Comparison of ENCODE assay signal across 8 mouse cellular contexts in the genomic region with DNA sequence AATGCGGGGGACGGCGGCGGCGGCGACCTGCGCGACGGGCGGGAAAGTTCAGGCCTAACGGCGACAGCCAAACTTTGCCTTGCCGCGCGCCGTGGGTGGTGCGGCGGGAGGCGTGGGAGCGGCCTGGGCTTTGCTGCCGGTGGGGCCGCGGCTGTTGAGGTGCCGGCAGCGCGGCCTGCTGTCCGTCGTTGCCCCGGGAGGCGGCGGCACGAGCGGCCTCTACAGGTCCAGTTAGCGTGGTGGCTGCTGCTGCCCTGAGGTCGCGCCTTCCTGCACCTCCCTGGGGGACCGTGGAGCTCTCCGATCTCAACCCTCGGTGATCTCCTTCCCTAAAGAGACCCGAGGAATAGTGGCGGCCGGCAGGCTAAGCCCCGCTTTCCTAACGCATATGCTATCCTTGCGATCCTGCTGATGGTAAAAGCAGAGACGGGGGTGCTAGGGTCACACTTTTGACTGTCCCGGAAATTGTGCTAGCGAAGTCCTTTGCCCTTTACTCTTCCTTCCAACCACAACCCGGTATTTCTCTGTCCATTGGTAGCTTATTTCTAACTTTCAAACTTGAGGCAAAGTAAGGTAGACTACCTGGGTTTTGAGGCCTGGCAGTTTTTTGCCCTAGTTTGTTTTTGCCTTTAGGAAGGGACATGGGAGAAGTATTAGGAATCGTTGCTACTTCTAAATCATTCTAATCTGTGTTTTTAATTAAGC. TPM values are rescaled to one million over a fixed set of nuclear protein-coding genes. Genes with fewer than 3 reads are reported as not detected.
DNase-seq lines count a peak whose midpoint lies in the region; ATAC-seq and TF ChIP-seq lines count a peak whose summit lies in the region.

No protein-coding gene starts in this region.

- intact Hi-C loops in heart, postnatal 25 days (cut with DNase I), result loop anchor here (10.0 kb wide), 4 partner anchors 119 to 869 kb away; a partner anchor contains a TSS

- peak overlapping the region; percentile 80 for H3K4me3 ChIP-seq in forebrain, postnatal 0 days (ENCODE audit: low read depth, low read length)
- peak overlapping the region; percentile 98 for H3K4me3 ChIP-seq in intestine, embryonic 15.5 days (replicated peaks)
- H3K4me3 ChIP-seq in liver, embryonic 16.5 days (ENCODE audit: low read depth, low read length), result peak overlapping the region; percentile 98

- H3K27me3 ChIP-seq in forebrain, postnatal 0 days (ENCODE audit: insufficient read depth, low read length), result no peaks in the 10 kb centered on the region
- H3K27me3 ChIP-seq in intestine, embryonic 15.5 days (replicated peaks), result no peaks in the 10 kb centered on the region
- H3K27me3 ChIP-seq in liver, embryonic 16.5 days (ENCODE audit: control insufficient read depth, insufficient read depth, low read depth, low read length), result no peaks in the 10 kb centered on the region

- WGBS in forebrain, postnatal 0 days, result 3% methylated on average over 50 of the region's 50 CpGs
- under 1% methylated on average over 50 of the region's 50 CpGs for WGBS in intestine, embryonic 15.5 days
- under 1% methylated on average over 47 of the region's 50 CpGs for WGBS in liver, embryonic 16.5 days (ENCODE audit: insufficient replicate concordance)

- peaks cover 12% of the 10 kb centered on the region for H3K4me1 ChIP-seq in forebrain, postnatal 0 days (ENCODE audit: insufficient read depth)
- H3K4me1 ChIP-seq in intestine, embryonic 15.5 days (replicated peaks), result peaks cover 6% of the 10 kb centered on the region; the same call in 1 of the 2 replicates
- peaks cover 22% of the 10 kb centered on the region for H3K4me1 ChIP-seq in liver, embryonic 16.5 days (ENCODE audit: control insufficient read depth, low read depth, low read length)

- peak overlapping the region; percentile 72 for H3K4me2 ChIP-seq in forebrain, postnatal 0 days (ENCODE audit: low read depth)
- H3K4me2 ChIP-seq in intestine, embryonic 15.5 days (replicated peaks), result peak overlapping the region; percentile 75
- H3K4me2 ChIP-seq in liver, embryonic 16.5 days (ENCODE audit: low read depth, low read length), result peak overlapping the region; percentile 91

- peak; percentile 19 for ATAC-seq in forebrain, postnatal 0 days
- ATAC-seq in intestine, embryonic 15.5 days, result peak; percentile 61
- ATAC-seq in liver, embryonic 16.5 days (ENCODE audit: low read depth), result peak; percentile 50

- peak; percentile 97 for DNase-seq in heart, adult 11 months
- DNase-seq in heart, postnatal 25 days (ENCODE audit: low spot score), result no peak
- DNase-seq in brain, adult 2 months (ENCODE audit: low read depth, low spot score), result peak; percentile 57
- no peak for DNase-seq in forebrain, postnatal 0 days
- peak; percentile 71 for DNase-seq in neural tube, embryonic 10.5 days (ENCODE audit: extremely low spot score, low spot score)
- no peak for DNase-seq in cerebellum, adult 8-10 months

- H3K9ac ChIP-seq in forebrain, postnatal 0 days, result peak overlapping the region; percentile 77
- peak overlapping the region; percentile 98 for H3K9ac ChIP-seq in intestine, embryonic 15.5 days
- H3K9ac ChIP-seq in liver, embryonic 16.5 days (ENCODE audit: low read depth, low read length), result peak overlapping the region; percentile 95

- peak; percentile 58 for TF ChIP-seq CTCF in forebrain, postnatal 0 days (IDR thresholded peaks at IDR 0.05; ENCODE audit: low read depth)

- no peaks in the 10 kb centered on the region for H3K9me3 ChIP-seq in forebrain, postnatal 0 days (ENCODE audit: low read length)
- no peaks in the 10 kb centered on the region for H3K9me3 ChIP-seq in intestine, embryonic 15.5 days
- no peaks in the 10 kb centered on the region for H3K9me3 ChIP-seq in liver, embryonic 16.5 days (replicated peaks; ENCODE audit: control insufficient read depth, low read length)

- H3K36me3 ChIP-seq in forebrain, postnatal 0 days (ENCODE audit: insufficient read depth), result no peaks in the 10 kb centered on the region
- peaks cover 3% of the 10 kb centered on the region; the same call in 1 of the 2 replicates for H3K36me3 ChIP-seq in intestine, embryonic 15.5 days
- H3K36me3 ChIP-seq in liver, embryonic 16.5 days (ENCODE audit: control insufficient read depth, insufficient read depth), result no peaks in the 10 kb centered on the region

- H3K27ac ChIP-seq in forebrain, postnatal 0 days (ENCODE audit: low read depth, low read length), result peak overlapping the region; percentile 92
- H3K27ac ChIP-seq in intestine, embryonic 15.5 days, result peak overlapping the region; percentile 99
- peak overlapping the region; percentile 99 for H3K27ac ChIP-seq in liver, embryonic 16.5 days (ENCODE audit: low read length)

RNA-seq across cellular contexts. Expression of a gene that starts 0.8 kb away (rescaled TPM):
- 10 to 100 TPM; 31.1 to 36.0 TPM for total RNA-seq in heart, postnatal 25 days (2021)
- 46.9 and 52.7 TPM in 2 replicates for total RNA-seq in forebrain, postnatal 0 days (2014; rRNA removed)
- 40.9 and 45.7 TPM in 2 replicates for polyA plus RNA-seq in forebrain, postnatal 0 days (2015; fragmentation: Nextera tagmentation; extraction: Ambion mirVana)
- 58.9 and 75.6 TPM in 2 replicates for polyA plus RNA-seq in intestine, embryonic 15.5 days (2015; fragmentation: Nextera tagmentation; extraction: Ambion mirVana)
- 29.1 and 34.4 TPM in 2 replicates for polyA plus RNA-seq in liver, embryonic 16.5 days (2015; fragmentation: Nextera tagmentation; extraction: Ambion mirVana)

RNA-seq across cellular contexts. Expression of a gene that starts 48.2 kb away (rescaled TPM):
- total RNA-seq in heart, postnatal 25 days (2021), result under 1 TPM; 0.10 to 0.22 TPM
- 0.43 and 0.62 TPM in 2 replicates for total RNA-seq in forebrain, postnatal 0 days (2014; rRNA removed)
- 0.55 and 1.0 TPM in 2 replicates for polyA plus RNA-seq in forebrain, postnatal 0 days (2015; fragmentation: Nextera tagmentation; extraction: Ambion mirVana)
- 0.62 and 0.89 TPM in 2 replicates for polyA plus RNA-seq in intestine, embryonic 15.5 days (2015; fragmentation: Nextera tagmentation; extraction: Ambion mirVana)
- polyA plus RNA-seq in liver, embryonic 16.5 days (2015; fragmentation: Nextera tagmentation; extraction: Ambion mirVana), result 0.16 and 0.18 TPM in 2 replicates

RNA-seq across cellular contexts. Expression of a gene that starts 48.3 kb away (rescaled TPM):
- not detected for total RNA-seq in heart, postnatal 25 days (2021)
- total RNA-seq in forebrain, postnatal 0 days (2014; rRNA removed), result not detected in 2 replicates
- not detected in 2 replicates for polyA plus RNA-seq in forebrain, postnatal 0 days (2015; fragmentation: Nextera tagmentation; extraction: Ambion mirVana)
- not detected in 2 replicates for polyA plus RNA-seq in intestine, embryonic 15.5 days (2015; fragmentation: Nextera tagmentation; extraction: Ambion mirVana)
- not detected in 2 replicates for polyA plus RNA-seq in liver, embryonic 16.5 days (2015; fragmentation: Nextera tagmentation; extraction: Ambion mirVana)

Comparison
In these comparisons a context has a peak if more than half of its experiments do, and no peak if none do; other contexts are left out.
1. DNase-seq: peak in heart, adult 11 months (single experiment), brain, adult 2 months (single experiment) and neural tube, embryonic 10.5 days (single experiment); none in heart, postnatal 25 days (single experiment), forebrain, postnatal 0 days (single experiment) and cerebellum, adult 8-10 months (single experiment).
2. Peak in every context shown above with its lines, with median percentiles within 50 percentile points of each other: ATAC-seq, H3K27ac ChIP-seq, H3K4me2 ChIP-seq, H3K4me3 ChIP-seq and H3K9ac ChIP-seq.